Mouse (Mus musculus) lung, embryonic 14.5 days (tissue): ENCODE data around the gene Rnf216. TPM values are rescaled to one million over a fixed set of nuclear protein-coding genes. Genes with fewer than 3 reads are reported as not detected.

Source experiments
- ATAC-seq: fragments of 200-750 bp; cut with Nextera tagmentation; 2 replicates; pipeline ENCODE4 v1.8.0; 2017; ENCODE audit warnings: mild to moderate bottlenecking, moderate TSS enrichment, moderate library complexity; ENCODE audit not compliant: insufficient read depth
- DNase-seq: peaks from one replicate; pipeline ENCODE4 v3.0.0-alpha.2; 2015
- H3K27ac ChIP-seq: fragments of 300-500 bp; sonication (generic); 2 replicates; pipeline ENCODE4 v1.5.1; 2014; ENCODE audit warnings: low read depth, mild to moderate bottlenecking, moderate library complexity
- H3K27me3 ChIP-seq: fragments of 300-500 bp; sonication (generic); 2 replicates; pipeline ENCODE4 v1.6.1; 2014; ENCODE audit warnings: low read length, control low read depth; ENCODE audit not compliant: insufficient read depth
- H3K36me3 ChIP-seq: fragments of 300-500 bp; sonication (generic); 2 replicates; pipeline ENCODE4 v1.6.1; 2014; ENCODE audit warnings: control low read depth; ENCODE audit not compliant: insufficient read depth
- H3K4me1 ChIP-seq: fragments of 300-500 bp; sonication (generic); 2 replicates; pipeline ENCODE4 v1.6.1; 2014; ENCODE audit warnings: antibody characterized with exemption, control low read depth; ENCODE audit not compliant: insufficient read depth
- H3K4me2 ChIP-seq: fragments of 300-500 bp; sonication (generic); 2 replicates; pipeline ENCODE4 v1.6.1; 2014; ENCODE audit warnings: mild to moderate bottlenecking
- H3K4me3 ChIP-seq: fragments of 300-500 bp; sonication (generic); 2 replicates; pipeline ENCODE4 v1.5.1; 2014; ENCODE audit warnings: low read depth, low read length
- H3K9ac ChIP-seq: fragments of 300-500 bp; sonication (generic); 2 replicates; pipeline ENCODE4 v1.6.1; 2014
- H3K9me3 ChIP-seq: fragments of 300-500 bp; sonication (generic); 2 replicates; pipeline ENCODE4 v1.6.1; 2016; ENCODE audit warnings: low read depth, low read length, control low read depth
- CTCF ChIP-seq: IDR thresholded peaks from 2 replicates; pipeline ENCODE4 v1.5.1; 2016; ENCODE audit warnings: antibody characterized with exemption, low read depth
- WGBS: fragments of 180-500 bp; shearing (Covaris S2); extraction: QIAGEN DNeasy Blood & Tissue Kit; methylation state at CpG from one replicate; pipeline ENCODE4 v1.1.7; 2014; 5-methylcytosine and 5-hydroxymethylcytosine counted together
- polyA plus RNA-seq: library from polyadenylated mRNA; unstranded; fragments of >200 nt; fragmentation: Nextera tagmentation; extraction: Ambion mirVana; gene quantifications from 2 replicates; pipeline ENCODE4 v1.2.1, GENCODE M21; 2014

Gene Rnf216
- polyA plus RNA-seq, 1 experiment from 2014 or later = 36.1 TPM

DNA sequence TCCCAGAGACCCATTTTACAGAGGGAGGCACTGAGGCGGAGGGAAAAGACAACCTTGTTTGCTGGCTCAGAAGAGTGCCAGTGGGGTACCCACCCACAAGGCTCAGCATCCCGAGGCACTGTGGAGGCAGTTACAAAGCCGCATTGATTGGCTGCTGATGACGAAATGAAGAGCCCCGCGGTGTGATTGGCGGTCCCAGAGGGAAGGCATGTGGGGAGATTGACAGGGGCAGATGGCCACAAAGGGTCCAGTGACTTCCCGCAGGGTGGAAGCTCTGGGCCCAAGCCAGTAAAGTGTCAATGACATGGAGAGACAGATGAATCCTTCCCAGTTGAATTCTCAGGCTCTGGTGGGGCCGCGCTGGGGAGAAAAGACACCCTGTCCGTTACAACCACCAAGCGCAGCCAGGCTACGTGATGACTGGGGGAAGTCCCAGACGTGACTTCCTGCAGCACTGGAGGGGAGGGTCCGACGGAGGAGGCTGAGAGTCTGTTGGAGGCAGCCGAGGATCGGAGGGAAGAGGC lies 138.1 kb downstream of the Rnf216 start:
- peak; percentile 65 for ATAC-seq

DNA sequence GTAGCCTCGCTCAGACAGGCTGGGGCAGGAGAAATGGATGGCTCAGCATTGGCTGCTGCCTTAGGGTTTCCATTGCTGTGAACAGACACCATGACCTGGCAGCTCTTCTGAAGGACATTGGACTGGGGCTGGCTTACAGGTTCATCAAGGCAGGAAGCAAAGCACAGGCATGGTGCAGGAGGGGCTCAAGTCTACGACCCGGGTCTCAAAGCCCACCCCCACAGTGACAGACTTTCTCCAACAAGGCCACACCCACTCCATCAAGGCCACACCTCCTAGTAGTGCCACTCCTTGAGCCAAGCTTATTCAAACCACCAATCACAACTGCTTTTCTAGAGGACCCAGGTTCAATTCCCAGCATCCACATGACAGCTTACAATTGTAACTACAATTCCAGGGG lies 138.8 kb downstream of the Rnf216 start:
- ATAC-seq = no peak
- no peak for DNase-seq
- Histone ChIP-seq H3K27ac (no peak overlapping the region), H3K9ac (no peak overlapping the region), H3K4me3 (no peak overlapping the region), H3K4me2 (no peak overlapping the region), H3K36me3 (peaks cover 46% of the 10 kb centered on the region), H3K9me3 (no peaks in the 10 kb centered on the region), H3K27me3 (no peaks in the 10 kb centered on the region), H3K4me1 (peaks cover 6% of the 10 kb centered on the region; the same call in 1 of the 2 replicates)
- no peak for TF ChIP-seq CTCF
- WGBS = 41% methylated on average over 3 of the region's 3 CpGs

More for the DNA sequence above, 138.1 kb downstream of the Rnf216 start:
- no peak for TF ChIP-seq CTCF
- Histone ChIP-seq H3K9me3 (no peaks in the 10 kb centered on the region), H3K36me3 (peaks cover 39% of the 10 kb centered on the region), H3K27me3 (no peaks in the 10 kb centered on the region), H3K27ac (peak overlapping the region; percentile 28; the same call in 1 of the 2 replicates), H3K9ac (no peak overlapping the region), H3K4me3 (no peak overlapping the region), H3K4me2 (peak overlapping the region; percentile 18), H3K4me1 (peaks cover 6% of the 10 kb centered on the region; the same call in 1 of the 2 replicates)
- peak; percentile 87 for DNase-seq
- WGBS = 13% methylated on average over 18 of the region's 18 CpGs

DNA sequence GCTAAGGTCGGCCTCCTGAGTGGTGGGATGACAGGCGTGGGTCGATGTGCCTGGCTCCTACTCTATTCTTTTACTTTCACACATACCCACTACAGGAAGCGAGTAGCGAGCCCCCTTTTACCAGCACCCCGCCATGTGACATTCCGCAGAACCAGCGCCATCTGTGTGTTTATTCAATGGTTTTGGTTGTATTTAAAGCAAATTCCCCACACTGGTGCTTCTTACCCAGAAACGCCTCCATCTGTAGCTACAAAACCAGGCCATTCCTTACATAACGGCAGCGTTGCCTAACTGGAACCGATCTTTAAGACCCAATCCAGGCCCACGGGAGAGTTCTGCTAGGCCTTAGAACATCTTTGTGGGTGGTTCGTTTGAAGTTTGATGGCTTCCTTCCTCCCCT lies 144.4 kb downstream of the Rnf216 start:
- 88% methylated on average over 14 of the region's 14 CpGs for WGBS
- ATAC-seq (no peak), DNase-seq (no peak)
- Histone ChIP-seq H3K4me2 (no peak overlapping the region), H3K4me3 (no peak overlapping the region), H3K27me3 (no peaks in the 10 kb centered on the region), H3K27ac (no peak overlapping the region), H3K9me3 (no peaks in the 10 kb centered on the region), H3K4me1 (peaks cover 8% of the 10 kb centered on the region; the same call in 1 of the 2 replicates), H3K36me3 (peaks cover 70% of the 10 kb centered on the region), H3K9ac (no peak overlapping the region)
- TF ChIP-seq CTCF = no peak

DNA sequence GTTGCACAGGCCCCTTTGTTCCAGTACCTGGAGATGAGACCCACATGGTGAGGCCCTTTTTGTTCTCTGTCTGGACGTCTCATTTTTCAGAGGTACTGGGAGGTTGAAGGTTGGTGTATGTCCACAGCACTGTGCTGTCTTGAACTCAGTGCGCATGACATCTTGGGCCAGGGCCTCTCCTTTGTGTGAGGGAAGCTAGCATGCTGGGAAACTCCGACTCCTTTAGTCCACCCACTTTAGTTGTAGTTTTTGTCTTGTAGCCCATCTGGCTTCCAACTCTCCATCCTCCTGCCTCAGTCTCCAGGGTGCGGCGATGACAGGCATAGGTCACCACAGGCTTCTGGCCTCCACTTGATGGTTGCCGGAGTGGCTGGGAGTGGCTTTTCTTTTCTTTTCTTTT lies 148.1 kb downstream of the Rnf216 start:
- Histone ChIP-seq H3K4me3 (no peak overlapping the region; the same call in 1 of the 2 replicates), H3K27ac (no peak overlapping the region), H3K4me2 (peak overlapping the region; percentile 89), H3K9me3 (no peaks in the 10 kb centered on the region), H3K36me3 (peaks cover 33% of the 10 kb centered on the region), H3K27me3 (no peaks in the 10 kb centered on the region), H3K4me1 (peaks cover 8% of the 10 kb centered on the region; the same call in 1 of the 2 replicates), H3K9ac (no peak overlapping the region)
- DNase-seq = no peak
- ATAC-seq = no peak
- no peak for TF ChIP-seq CTCF
- 84% methylated on average over 6 of the region's 6 CpGs for WGBS

DNA sequence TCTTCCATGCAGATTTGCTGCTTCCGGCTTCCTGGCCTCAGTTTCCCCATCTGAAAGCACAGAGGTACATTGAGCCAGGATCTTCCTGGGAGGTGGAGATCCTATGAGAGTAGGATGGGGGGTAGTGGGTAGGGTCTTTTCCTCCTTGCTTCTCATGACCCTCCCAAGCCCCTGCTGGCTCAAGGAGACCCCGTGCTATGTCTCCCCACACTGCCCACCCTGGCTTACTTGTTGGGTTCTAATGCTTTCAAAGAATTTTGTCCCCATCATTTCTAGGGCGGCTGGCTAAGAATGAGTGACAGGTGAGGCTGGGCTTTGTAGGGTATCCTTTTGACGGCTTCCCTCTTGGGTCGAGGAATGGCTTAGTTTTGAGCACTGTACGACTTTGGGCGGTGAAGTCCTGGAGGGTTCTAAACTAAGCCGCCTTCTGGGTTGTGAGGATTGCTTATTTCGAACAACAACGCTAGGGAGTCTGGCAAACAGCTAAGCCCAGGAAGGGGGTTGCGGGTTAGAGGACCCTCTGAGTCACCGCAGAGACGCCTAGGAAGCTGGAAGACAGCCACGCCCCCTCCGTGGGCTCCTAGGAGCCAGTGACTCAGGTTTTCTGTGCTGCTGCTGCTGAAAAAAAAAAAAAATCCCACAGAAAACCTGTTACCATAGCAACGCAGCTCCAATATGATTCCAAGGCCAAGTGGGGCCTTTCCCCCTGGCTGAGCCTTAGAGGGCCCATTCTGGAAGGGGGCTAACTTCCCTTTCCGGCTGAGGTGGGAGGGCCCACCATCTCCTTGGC lies 148.9 kb downstream of the Rnf216 start:
- Histone ChIP-seq H3K27ac (peak overlapping the region; percentile 12; the same call in 1 of the 2 replicates), H3K4me3 (peak overlapping the region; percentile 69), H3K9ac (peak overlapping the region; percentile 96), H3K9me3 (no peaks in the 10 kb centered on the region), H3K36me3 (peaks cover 25% of the 10 kb centered on the region), H3K4me1 (peaks cover 8% of the 10 kb centered on the region; the same call in 1 of the 2 replicates), H3K4me2 (peak overlapping the region; percentile 89), H3K27me3 (no peaks in the 10 kb centered on the region)
- DNase-seq (peak; percentile 76), ATAC-seq (no peak)
- 33% methylated on average over 17 of the region's 17 CpGs for WGBS
- TF ChIP-seq CTCF = no peak

DNA sequence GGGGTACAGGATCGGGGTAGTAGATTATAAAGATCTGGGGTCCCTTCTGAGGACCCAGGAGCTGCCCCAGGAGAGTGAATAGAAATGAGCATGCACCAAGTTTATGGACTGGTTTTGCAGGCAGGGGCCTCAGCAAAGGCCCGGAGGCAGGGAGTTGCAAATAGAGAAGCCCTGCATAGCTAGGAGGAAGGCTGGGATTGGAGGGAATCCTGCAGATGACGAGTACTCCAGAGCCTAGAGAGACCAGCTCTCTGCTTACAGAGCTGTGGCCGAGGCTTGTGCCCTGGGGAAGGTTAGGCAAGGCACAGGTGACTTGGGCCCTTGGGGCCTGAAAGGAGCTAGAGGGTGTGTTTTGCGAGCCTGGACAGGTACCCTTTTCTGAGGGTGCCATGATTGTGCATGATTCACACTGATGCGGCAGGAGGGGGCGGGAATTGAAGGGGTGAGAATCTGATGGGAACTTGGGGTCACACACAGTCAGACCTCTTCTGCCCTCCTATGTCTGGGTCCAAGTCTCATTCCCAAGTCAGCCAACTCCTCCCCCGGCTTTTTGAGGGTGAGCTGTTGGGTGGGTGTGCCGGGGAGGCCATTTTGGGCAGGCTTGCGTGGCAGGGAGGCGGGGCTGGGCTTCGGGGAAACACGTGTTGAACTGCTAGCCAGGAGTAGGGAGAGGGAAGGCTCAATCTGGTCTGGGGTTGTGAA lies 149.6 kb downstream of the Rnf216 start:
- 7% methylated on average over 13 of the region's 13 CpGs for WGBS
- Histone ChIP-seq H3K36me3 (peaks cover 18% of the 10 kb centered on the region), H3K27ac (peak overlapping the region; percentile 99), H3K27me3 (no peaks in the 10 kb centered on the region), H3K9me3 (no peaks in the 10 kb centered on the region), H3K4me2 (peak overlapping the region; percentile 89), H3K9ac (peak overlapping the region; percentile 96), H3K4me1 (peaks cover 8% of the 10 kb centered on the region; the same call in 1 of the 2 replicates), H3K4me3 (peak overlapping the region; percentile 69)
- TF ChIP-seq CTCF = no peak
- peak; percentile 85 for DNase-seq
- no peak for ATAC-seq

DNA sequence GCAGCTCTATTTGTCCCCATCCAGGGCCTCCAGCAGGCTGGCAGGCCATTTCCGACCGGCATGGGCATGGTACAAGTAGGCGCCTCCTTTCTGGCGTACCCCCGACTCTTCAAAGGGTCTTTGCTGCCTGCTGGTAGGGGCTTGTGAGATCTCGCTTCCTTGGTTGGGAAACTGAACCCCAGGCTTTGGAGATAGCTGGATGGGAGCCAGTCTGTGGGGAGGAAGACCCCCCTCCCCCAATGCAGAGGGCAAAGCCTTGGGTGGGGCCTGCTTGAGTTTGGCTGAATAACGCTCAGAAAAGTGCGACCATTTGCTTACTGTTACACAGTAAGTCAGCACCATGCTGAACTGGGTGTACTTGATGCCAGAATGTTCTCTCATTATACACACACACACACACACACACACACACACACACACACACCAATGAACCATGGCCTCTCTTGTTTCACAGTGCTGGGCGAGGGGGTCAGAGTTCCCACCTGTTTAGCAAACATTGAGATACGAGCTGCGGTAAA lies 150.3 kb downstream of the Rnf216 start:
- no peaks in the 10 kb centered on the region for H3K9me3 ChIP-seq
- H3K27ac ChIP-seq = peak overlapping the region; percentile 99
- peaks cover 8% of the 10 kb centered on the region; the same call in 1 of the 2 replicates for H3K4me1 ChIP-seq
- H3K36me3 ChIP-seq = peaks cover 11% of the 10 kb centered on the region
- peak; percentile 80 for DNase-seq
- WGBS = 2% methylated on average over 11 of the region's 11 CpGs
- H3K4me3 ChIP-seq = peak overlapping the region; percentile 69
- ATAC-seq = peak; percentile 5; the same call in 1 of the 2 replicates
- no peak for TF ChIP-seq CTCF
- peak overlapping the region; percentile 96 for H3K9ac ChIP-seq
- H3K4me2 ChIP-seq = peak overlapping the region; percentile 89
- no peaks in the 10 kb centered on the region for H3K27me3 ChIP-seq
